Mouse (Mus musculus) limb, embryonic 12.5 days (tissue): Measurements from ENCODE around the gene Zfp568. TPM values are rescaled to one million over a fixed set of nuclear protein-coding genes. Genes with fewer than 3 reads are reported as not detected.

Experiments used
- ATAC-seq: fragments of 200-750 bp; cut with Nextera tagmentation; 2 replicates; pipeline ENCODE4 v1.8.0; 2017; ENCODE audit warnings: low read depth, moderate TSS enrichment; ENCODE audit not compliant: insufficient number of reproducible peaks, insufficient read depth, low FRiP score, low TSS enrichment
- H3K27ac ChIP-seq: fragments of 300-500 bp; sonication (generic); 2 replicates; pipeline ENCODE4 v1.5.1; 2016; ENCODE audit warnings: mild to moderate bottlenecking, moderate library complexity
- H3K27me3 ChIP-seq: fragments of 300-500 bp; sonication (generic); 2 replicates; pipeline ENCODE4 v1.6.1; 2016; ENCODE audit warnings: mild to moderate bottlenecking, moderate library complexity
- H3K36me3 ChIP-seq: fragments of 300-500 bp; sonication (generic); 2 replicates; pipeline ENCODE4 v1.6.1; 2016; ENCODE audit warnings: mild to moderate bottlenecking, moderate library complexity
- H3K4me1 ChIP-seq: fragments of 300-500 bp; sonication (generic); replicated peaks from 2 replicates; pipeline ENCODE4 v1.6.1; 2016
- H3K4me2 ChIP-seq: fragments of 300-500 bp; sonication (generic); 2 replicates; pipeline ENCODE4 v1.6.1; 2016; ENCODE audit warnings: mild to moderate bottlenecking, moderate library complexity
- H3K4me3 ChIP-seq: fragments of 300-500 bp; sonication (generic); replicated peaks from 2 replicates; pipeline ENCODE4 v1.5.1; 2016; ENCODE audit warnings: mild to moderate bottlenecking
- H3K9ac ChIP-seq: fragments of 300-500 bp; sonication (generic); replicated peaks from 2 replicates; pipeline ENCODE4 v1.6.1; 2016; ENCODE audit warnings: mild to moderate bottlenecking, moderate library complexity
- H3K9me3 ChIP-seq: fragments of 300-500 bp; sonication (generic); 2 replicates; pipeline ENCODE4 v1.6.1; 2016; ENCODE audit warnings: mild to moderate bottlenecking, moderate library complexity
- WGBS: fragments of 180-500 bp; shearing (Covaris S2); methylation state at CpG from one replicate; pipeline ENCODE4 v1.1.7; 2016; 5-methylcytosine and 5-hydroxymethylcytosine counted together
- polyA plus RNA-seq: library from polyadenylated mRNA; unstranded; fragments of >200 nt; fragmentation: Nextera tagmentation; extraction: Ambion mirVana; gene quantifications from 2 replicates; pipeline ENCODE4 v1.2.1, GENCODE M21; 2016

The Zfp568 gene
- polyA plus RNA-seq, 1 experiment from 2014 or later, result 31.5 TPM

DNA sequence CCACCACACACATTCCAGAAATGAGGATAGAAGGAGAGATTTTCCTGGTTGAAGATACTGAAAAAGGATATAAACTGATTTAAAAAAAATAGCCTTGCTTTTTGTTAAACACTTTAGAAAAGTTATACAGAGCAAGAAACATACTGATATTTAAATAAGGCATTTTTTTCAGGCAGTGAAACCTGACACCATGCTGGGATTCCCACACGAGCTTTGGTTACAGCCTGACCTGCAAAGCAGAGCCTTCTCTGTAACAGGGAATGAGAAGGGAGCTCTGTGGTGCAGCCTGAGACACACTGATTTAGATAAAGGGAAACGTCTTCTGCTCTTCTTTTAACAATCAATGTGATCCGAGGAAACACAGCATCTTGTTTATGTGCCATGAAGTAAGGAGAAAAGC lies 69.8 kb downstream of the Zfp568 start:
- Histone ChIP-seq H3K36me3 (peaks cover 30% of the 10 kb centered on the region), H3K9ac (no peak overlapping the region), H3K4me2 (no peak overlapping the region), H3K4me1 (peaks cover 15% of the 10 kb centered on the region), H3K27ac (peak overlapping the region; percentile 41; the same call in 1 of the 2 replicates), H3K27me3 (no peaks in the 10 kb centered on the region), H3K4me3 (no peak overlapping the region), H3K9me3 (no peaks in the 10 kb centered on the region)
- 8% methylated on average over 3 of the region's 3 CpGs for WGBS
- ATAC-seq, result no peak

DNA sequence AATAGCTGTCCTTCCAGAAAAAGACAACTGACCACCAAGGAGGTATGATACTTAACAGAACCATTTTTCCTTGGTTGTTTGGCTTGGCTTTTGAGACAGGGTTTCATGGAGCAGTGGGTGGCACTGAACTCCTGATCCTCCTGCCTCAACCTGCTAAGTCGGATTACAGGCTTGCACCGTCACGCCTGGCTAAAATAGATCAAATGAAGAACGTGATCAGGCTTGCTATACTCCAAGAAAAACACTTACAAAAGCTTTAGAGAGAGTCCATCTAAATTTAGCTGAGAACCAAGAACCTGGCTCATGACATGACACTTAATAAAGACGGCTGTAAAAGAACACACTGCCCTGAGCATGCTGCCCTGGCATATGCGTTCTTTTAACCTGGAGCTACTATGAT lies 76.6 kb downstream of the Zfp568 start:
- Histone ChIP-seq H3K27ac (no peak overlapping the region), H3K4me2 (no peak overlapping the region), H3K4me3 (no peak overlapping the region), H3K27me3 (no peaks in the 10 kb centered on the region), H3K9me3 (no peaks in the 10 kb centered on the region), H3K9ac (no peak overlapping the region), H3K4me1 (no peaks in the 10 kb centered on the region), H3K36me3 (peaks cover 80% of the 10 kb centered on the region)
- no peak for ATAC-seq
- 81% methylated on average over 6 of the region's 6 CpGs for WGBS

DNA sequence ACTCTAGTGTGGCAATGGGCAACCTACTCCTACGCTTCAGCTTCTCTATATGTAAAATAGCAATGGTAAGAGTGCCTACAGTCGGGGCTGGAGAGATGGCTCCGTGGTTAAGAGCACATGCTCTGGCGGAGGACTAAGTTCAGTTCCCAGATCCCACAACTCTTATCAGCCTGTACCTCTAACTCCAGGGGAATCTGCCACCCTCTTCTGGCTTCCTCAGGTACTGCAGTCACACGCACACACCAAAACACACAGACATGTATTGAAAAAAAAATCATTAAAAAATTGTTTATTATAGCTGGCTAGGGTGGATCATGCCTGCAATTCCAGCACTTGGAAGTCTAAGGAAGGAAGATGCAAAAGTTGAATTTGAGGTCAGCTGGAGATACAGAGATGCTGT lies 78.7 kb downstream of the Zfp568 start:
- H3K36me3 ChIP-seq, result peaks cover 73% of the 10 kb centered on the region
- H3K9me3 ChIP-seq, result no peaks in the 10 kb centered on the region
- ATAC-seq, result no peak
- no peak overlapping the region for H3K4me3 ChIP-seq
- no peak overlapping the region for H3K4me2 ChIP-seq
- H3K9ac ChIP-seq, result no peak overlapping the region
- 85% methylated on average over 5 of the region's 5 CpGs for WGBS
- no peaks in the 10 kb centered on the region for H3K4me1 ChIP-seq
- no peak overlapping the region for H3K27ac ChIP-seq
- no peaks in the 10 kb centered on the region for H3K27me3 ChIP-seq

DNA sequence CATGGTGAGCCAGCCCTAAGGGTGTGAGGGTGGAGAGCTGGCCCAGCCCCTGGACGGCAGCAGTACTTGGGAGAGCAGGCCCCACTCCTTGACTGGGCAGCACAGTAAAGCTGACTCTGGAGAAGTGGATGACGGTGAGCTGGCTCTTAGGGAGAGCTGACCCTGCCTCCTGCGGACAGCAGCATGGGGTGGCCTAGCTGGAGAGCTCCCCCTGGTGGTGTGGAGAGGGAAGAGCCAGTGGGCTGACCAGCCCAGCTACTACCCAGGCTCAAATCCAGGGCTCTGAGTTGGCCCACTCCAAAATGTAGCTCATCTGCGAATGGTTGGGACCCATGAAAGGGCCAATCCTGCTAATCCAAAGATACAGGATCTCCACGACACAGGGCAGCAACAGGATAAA lies 80.9 kb downstream of the Zfp568 start:
- Histone ChIP-seq H3K9me3 (no peaks in the 10 kb centered on the region), H3K4me3 (no peak overlapping the region), H3K27ac (no peak overlapping the region), H3K4me2 (no peak overlapping the region), H3K9ac (no peak overlapping the region), H3K36me3 (peaks cover 68% of the 10 kb centered on the region), H3K4me1 (no peaks in the 10 kb centered on the region), H3K27me3 (no peaks in the 10 kb centered on the region)
- WGBS, result 83% methylated on average over 5 of the region's 5 CpGs
- ATAC-seq, result no peak; the same call in 1 of the 2 replicates

DNA sequence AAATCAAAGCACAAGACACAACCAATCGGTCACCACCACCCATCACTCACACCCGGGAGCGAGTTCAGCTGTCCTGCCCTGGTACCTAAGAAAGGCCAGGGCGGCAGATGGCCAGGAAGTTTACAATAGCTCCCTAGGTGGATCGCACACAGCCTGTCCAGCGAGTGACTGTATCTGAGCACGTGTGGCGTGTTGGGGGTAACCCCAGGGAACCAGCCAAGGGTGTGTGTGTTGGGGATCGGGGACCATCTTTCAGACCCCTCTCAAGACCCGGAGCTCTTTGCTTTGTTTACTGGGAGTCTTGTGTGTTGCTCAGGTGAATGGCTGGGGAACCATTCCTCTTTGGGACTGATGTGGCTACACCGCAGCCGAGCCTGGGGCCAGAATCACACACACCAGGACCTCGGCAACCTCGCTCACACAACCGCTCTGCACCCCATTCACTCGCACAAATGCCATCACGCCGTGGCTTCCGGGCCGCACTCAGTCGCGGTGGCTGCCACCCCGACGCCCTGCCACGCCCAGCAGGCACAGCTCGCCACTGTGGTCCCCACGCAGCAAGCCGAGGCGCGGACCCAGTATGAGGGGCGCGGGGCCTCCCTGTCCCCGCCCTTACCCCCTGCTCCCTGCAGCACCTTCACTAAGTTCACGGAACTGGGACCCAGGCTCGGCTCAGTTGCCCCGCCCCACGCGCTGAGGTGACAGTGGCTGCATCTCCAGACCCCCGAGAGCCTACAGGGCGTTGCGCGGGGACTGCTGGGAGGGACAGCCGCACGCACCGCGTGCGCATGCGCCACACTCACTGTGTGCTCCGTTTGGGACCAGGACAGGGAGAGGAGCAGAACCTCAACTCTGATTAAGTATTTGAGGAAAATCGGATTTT lies 88.6 kb downstream of the Zfp568 start, which contains the start of gene Zfp82:
Gene Zfp82 (minus strand): TSS at position 755 of the 883 bp plus-strand sequence.
- Histone ChIP-seq H3K27ac (peak within 1 kb of the TSS; percentile 76), H3K9me3 (no peaks in the 10 kb centered on the region), H3K4me3 (peak within 1 kb of the TSS; percentile 81), H3K4me1 (no peaks in the 10 kb centered on the region; the same call in 1 of the 2 replicates), H3K4me2 (peak within 1 kb of the TSS; percentile 93), H3K9ac (peak within 1 kb of the TSS; percentile 72), H3K36me3 (peaks cover 44% of the 10 kb centered on the region), H3K27me3 (no peaks in the 10 kb centered on the region)
- peak; percentile 85 for ATAC-seq
- WGBS, result under 1% methylated on average over 50 of the region's 50 CpGs

Other genes with a start within 250 kb of the Zfp568 start
- 14.0 and 14.7 TPM in 2 replicates for gene Zfp84, start 215.4 kb upstream of the Zfp568 start, polyA plus RNA-seq
- 9.3 and 9.9 TPM in 2 replicates for gene Zfp30, start 200.0 kb upstream of the Zfp568 start, polyA plus RNA-seq
- gene Zfp790, start 167.8 kb upstream of the Zfp568 start, polyA plus RNA-seq, result 17.1 and 18.0 TPM in 2 replicates
- gene Zfp940, start 130.3 kb upstream of the Zfp568 start, polyA plus RNA-seq, result 9.0 and 10.2 TPM in 2 replicates
- 12.2 TPM in 2 replicates for gene Zfp420, start 124.0 kb upstream of the Zfp568 start, polyA plus RNA-seq
- gene Zfp27, start 77.4 kb upstream of the Zfp568 start, polyA plus RNA-seq, result 12.8 and 13.3 TPM in 2 replicates
- 6.7 TPM in 2 replicates for gene Zfp383, start 75.7 kb upstream of the Zfp568 start, polyA plus RNA-seq
- 15.5 and 18.0 TPM in 2 replicates for gene Zfp74, start 29.9 kb upstream of the Zfp568 start, polyA plus RNA-seq
- 4.7 and 4.8 TPM in 2 replicates for gene Zfp14, start 67.4 kb downstream of the Zfp568 start, polyA plus RNA-seq
- gene Zfp82, start 88.9 kb downstream of the Zfp568 start, polyA plus RNA-seq, result 6.8 and 7.1 TPM in 2 replicates
- gene Gm26920, start 106.5 kb downstream of the Zfp568 start, polyA plus RNA-seq, result 3.4 and 3.7 TPM in 2 replicates
- 17.0 and 25.0 TPM in 2 replicates for gene Zfp566, start 106.6 kb downstream of the Zfp568 start, polyA plus RNA-seq
- 138 and 146 TPM in 2 replicates for gene Zfp260, start 110.8 kb downstream of the Zfp568 start, polyA plus RNA-seq
- gene Zfp382, start 138.0 kb downstream of the Zfp568 start, polyA plus RNA-seq, result 11.8 and 16.7 TPM in 2 replicates
- 19.1 and 23.0 TPM in 2 replicates for gene Zfp146, start 185.8 kb downstream of the Zfp568 start, polyA plus RNA-seq
- 2.4 and 2.9 TPM in 2 replicates for gene Cox7a1, start 200.2 kb downstream of the Zfp568 start, polyA plus RNA-seq
- gene Capns1, start 214.9 kb downstream of the Zfp568 start, polyA plus RNA-seq, result 75.6 and 77.9 TPM in 2 replicates
- 174 and 182 TPM in 2 replicates for gene Polr2i, start 248.0 kb downstream of the Zfp568 start, polyA plus RNA-seq
- 214 and 222 TPM in 2 replicates for gene Tbcb, start 248.3 kb downstream of the Zfp568 start, polyA plus RNA-seq